Mouse (Mus musculus) embryo, embryonic 10 days (tissue): ENCODE measurements around the gene Casp1.
A peak's percentile ranks its signal among the peaks of the same experiment; 100 is the strongest.

Experiments used
- DNase-seq: peaks from one replicate; pipeline ENCODE4 v3.0.0-alpha.2; 2015; ENCODE audit warnings: low spot score

The Casp1 gene

DNA sequence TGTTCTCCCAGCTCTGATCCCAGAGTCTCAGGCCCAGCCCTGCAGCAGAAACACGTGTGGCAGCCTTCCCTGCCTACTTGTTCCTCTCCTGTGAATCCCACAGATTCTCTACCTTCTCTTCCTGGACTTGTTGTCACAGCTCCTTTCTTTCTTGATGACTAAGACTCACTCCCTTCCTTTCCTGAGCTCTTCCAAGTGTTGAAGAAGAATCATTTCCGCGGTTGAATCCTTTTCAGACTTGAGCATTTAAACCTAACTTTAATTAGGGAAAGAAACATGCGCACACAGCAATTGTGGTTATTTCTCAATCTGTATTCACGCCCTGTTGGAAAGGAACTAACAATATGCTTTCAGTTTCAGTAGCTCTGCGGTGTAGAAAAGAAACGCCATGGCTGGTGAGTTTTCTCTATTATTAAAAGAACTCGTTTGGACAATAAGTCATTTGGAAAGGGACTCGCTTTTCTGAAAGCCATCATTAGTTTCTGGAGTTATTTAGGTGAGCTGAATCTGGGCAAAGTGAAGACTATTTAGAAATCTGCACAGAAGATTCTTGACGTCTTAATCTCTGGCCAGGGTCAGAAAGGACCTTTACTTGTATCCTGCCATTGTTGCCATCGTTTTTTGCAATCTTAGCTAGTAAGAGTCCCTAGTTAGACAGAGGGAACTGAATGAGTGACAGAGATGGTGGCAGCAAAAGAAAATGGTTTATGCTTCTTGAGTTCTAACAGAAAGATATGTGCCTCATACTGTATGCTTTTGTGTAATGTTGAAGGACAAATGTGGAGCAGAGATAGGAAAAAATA is at the start of gene Casp1:
TSS of gene Casp1 (plus strand) at position 189 of the 803 bp plus-strand sequence.
- no peak for DNase-seq

- DNase-seq: no peak
Measured at GRCm38 (mm10) chr9:5263951-5264475, 34.3 kb upstream of the Casp1 start.

- no peak for DNase-seq
Measured at GRCm38 (mm10) chr9:5270274-5270673, 28.0 kb upstream of the Casp1 start.

DNA sequence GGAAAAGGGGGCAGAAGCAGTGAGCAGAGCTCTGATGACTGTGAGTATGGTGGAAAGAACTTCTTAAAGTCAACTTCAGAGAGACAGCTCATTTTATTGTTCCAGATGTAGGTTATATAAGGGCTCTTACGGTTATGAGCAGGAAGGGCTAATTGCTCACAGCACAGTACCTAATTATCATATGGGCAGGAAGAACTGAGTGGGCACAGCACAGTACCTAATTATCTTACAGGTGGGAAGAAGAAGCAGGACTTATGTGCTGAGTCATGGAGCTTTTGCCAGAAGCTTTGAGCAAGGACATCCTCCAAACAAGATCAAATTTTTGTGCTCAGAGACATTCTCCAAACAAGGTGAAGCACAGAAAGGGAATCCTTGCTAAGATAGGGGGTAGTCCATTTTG is 27.4 kb upstream of the Casp1 start:
- DNase-seq: no peak

GRCm38 (mm10) chr9:5271334-5271845 is 26.9 kb upstream of the Casp1 start:
- DNase-seq: peak; percentile 5

DNA sequence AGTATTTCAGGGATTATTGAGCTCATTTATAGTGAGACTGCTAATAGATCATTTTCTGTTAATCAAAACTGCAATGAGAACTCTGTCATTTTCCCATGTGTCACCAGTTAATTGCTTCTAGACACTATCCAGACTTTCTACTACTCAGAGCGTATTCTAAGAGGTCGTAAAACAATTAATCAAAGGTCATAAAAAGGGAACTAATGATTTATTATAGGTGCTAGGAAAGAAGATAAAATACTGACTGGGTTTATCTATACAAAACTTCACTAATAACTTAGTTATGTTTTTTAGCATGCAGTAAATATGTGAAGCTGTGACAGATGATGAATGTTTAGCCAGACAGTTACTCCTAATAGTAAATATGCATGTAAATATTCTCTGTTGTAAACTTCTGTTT is 12.2 kb upstream of the Casp1 start:
- no peak for DNase-seq

DNA sequence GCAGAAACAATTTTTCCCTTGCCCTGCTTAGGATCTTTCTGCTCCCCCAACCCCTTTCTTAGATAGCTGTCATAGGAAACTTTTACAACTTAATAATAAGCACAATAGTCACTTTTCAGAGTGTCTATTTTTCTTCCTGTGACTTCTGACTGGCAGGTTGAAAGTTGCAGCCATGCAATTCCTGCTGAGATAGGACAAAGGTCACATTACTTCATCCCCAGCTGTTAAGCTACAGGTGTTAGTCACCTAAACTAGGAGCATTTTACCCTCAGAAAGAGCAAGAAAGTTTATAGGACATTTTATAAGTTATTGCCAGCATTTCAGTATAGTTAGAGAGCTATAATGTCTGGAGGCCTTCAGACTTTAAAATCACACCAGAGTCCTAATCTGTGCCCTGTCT is 11.7 kb upstream of the Casp1 start:
- peak; percentile 6 for DNase-seq

DNA sequence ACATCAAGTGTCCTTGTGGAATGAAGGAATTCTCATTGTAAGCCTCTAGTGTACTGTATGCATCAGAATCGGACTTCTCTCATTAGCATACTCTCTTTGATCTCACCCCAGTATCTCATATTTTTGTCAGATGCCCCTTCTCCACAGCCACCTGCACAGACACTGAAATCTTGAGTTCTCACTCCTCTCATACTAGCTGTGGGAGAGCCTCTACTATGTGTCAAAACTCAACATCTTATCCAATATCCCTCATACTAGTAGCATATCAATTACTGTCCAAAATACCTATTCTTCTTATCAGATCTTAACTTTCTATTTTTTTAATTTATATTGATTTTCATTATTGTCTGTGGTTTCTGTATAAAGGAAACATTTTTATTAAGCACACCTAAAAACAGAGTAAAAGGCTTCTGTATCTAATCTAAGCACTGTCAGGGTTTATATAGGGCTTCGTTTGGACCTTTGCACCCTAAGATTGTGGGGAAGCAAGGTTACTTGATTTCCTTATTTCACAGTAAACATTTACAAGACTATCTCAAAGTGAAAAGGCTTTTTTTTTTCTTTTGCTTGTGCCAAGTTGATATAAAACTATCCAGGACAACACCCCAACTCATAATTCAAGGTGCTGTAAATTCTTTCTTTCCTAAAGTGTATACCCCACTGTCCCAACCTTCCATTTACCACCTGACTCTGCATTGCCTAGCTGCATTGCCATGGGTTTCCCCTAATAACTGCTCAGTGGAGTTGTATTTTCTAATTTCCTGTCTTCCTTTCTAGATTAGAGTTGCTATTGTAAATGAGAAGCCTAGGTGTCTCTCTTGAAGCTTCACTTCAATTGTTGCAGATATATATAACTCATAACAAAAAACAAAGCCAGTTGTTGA is 1.7 kb upstream of the Casp1 start:
- DNase-seq: no peak

- no peak for DNase-seq
Measured at GRCm38 (mm10) chr9:5299132-5299381, 740 bp downstream of the Casp1 start.

DNA sequence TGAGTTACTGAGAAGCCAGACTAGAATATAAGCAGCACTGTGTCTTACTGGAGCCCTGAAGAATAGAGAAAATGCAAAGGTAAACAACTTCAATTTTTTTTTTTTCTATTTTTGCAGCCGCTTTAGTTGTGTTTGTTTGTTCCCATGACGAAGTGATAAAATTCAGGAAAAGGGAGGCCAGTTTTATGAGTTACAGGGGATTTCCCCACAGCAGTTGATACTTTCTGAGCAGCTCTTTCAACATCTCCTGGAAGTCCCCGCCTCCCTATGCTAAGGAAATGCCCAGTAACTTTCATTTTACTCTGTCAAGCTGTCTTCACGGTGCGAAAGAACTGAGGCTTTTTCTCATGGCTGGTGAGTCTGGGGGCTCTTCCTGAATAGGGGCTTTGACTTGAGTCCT is 10.2 kb downstream of the Casp1 start, which contains the start of gene Casp4:
TSS of gene Casp4 (plus strand) at position 268 of the 400 bp plus-strand sequence.
- no peak for DNase-seq

DNA sequence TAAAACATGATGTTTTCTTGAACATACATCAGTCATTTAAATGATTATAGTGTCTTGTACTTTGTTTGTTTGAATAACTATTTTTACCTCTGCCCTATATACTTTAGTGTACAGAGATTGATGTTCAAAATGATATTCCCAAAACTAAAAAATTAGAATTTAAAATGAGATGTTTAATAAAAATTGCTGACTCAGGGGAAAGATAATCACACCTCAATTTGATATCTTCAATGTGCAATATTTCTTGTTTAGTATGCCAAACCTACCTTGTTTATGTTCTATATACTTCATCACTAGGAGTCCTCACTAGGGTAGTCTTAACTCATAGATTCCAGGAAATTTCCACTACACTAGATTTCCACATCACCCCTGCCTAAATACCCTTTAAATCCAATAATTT is 11.8 kb downstream of the Casp1 start:
- no peak for DNase-seq

GRCm38 (mm10) chr9:5311435-5311834 is 13.1 kb downstream of the Casp1 start:
- DNase-seq: no peak

- DNase-seq: no peak
Measured at GRCm38 (mm10) chr9:5328204-5328603, 29.9 kb downstream of the Casp1 start.

GRCm38 (mm10) chr9:5332441-5332840 is 34.1 kb downstream of the Casp1 start:
- no peak for DNase-seq

GRCm38 (mm10) chr9:5333422-5333821 is 35.1 kb downstream of the Casp1 start:
- no peak for DNase-seq

GRCm38 (mm10) chr9:5343092-5343491 is 44.8 kb downstream of the Casp1 start:
- DNase-seq: no peak

- no peak for DNase-seq
Measured at GRCm38 (mm10) chr9:5344090-5344489, 45.8 kb downstream of the Casp1 start.

DNA sequence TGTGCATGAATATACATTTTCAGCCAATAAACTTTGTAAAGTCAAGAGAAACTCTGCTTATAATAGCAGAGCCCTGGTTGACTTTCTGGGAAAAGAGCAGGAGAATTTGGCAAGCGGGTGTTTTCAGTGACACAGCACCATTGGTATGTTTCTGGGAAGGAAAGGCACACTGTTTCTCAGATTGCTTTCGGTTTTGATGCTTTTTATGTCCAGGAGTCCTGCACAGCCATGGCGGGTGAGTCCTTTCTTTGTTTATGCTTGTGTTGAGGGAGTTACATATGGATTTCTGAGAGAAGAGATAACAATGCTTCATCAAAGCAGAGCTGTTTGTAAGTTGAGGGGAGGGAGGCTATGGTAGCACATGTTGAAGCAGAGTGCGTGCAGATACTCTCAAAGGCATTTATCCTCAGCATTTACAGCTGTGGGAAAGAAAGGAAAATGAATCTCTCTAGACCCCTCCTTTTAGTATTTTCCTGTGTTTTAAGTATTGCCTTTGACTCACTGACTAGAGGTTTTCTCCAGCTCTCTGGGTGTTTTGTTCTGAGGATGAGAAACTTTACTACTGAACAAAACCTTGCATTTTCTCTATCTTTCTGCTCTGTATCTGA is 47.1 kb downstream of the Casp1 start, which contains the start of gene Casp12:
TSS of gene Casp12 (plus strand) at position 140 of the 608 bp plus-strand sequence.
- no peak for DNase-seq

GRCm38 (mm10) chr9:5347381-5347780 is 49.1 kb downstream of the Casp1 start:
- DNase-seq: no peak

DNA sequence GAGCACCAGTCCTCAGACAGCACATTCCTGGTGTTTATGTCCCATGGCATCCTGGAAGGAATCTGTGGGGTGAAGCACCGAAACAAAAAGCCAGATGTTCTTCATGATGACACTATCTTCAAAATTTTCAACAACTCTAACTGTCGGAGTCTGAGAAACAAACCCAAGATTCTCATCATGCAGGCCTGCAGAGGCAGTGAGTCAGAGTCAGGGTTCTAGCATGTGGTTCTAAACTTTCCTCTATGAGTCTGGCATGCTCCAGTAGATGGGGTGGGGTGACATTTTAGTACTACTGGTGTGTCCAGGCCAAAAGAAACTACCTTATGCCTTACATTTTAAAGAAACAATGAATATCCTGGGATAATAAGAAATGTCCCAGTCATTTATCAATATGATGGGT is 55.4 kb downstream of the Casp1 start:
- no peak for DNase-seq

DNA sequence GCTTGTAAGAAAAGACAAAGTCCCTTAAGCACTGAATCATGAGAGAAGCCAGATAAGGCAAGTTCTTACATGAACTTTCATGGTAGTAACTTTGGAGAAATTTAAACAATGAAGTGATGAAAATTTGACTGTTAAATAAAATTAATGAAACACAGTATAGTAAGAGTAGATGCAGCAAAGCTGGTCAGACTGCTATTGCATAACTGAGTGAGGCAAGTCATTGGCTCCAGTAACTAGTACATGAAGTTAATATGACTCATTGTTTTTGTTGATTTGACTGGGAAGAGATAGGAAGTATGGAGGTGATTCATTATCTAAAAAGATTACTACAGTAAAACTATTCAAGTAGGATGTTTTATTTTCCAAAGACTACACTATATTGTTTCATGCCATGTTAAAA is 58.5 kb downstream of the Casp1 start:
- DNase-seq: no peak
